Mouse (Mus musculus) midbrain, embryonic 15.5 days (tissue): ENCODE results near the gene Phkg2. TPM values are rescaled to one million over a fixed set of nuclear protein-coding genes. Genes with fewer than 3 reads are reported as not detected.
"Not testable (repeated sequence)": the region's sequence is repeated elsewhere in the genome, so short reads cannot be mapped to it uniquely, and the experiment has no call there.

Source experiments
- ATAC-seq: fragments of 200-750 bp; cut with Nextera tagmentation; replicated peaks from 2 replicates; pipeline ENCODE4 v1.8.0; 2017; ENCODE audit warnings: moderate TSS enrichment
- H3K27ac ChIP-seq: fragments of 300-500 bp; sonication (generic); 2 replicates; pipeline ENCODE4 v1.5.1; 2015; ENCODE audit warnings: mild to moderate bottlenecking, inconsistent platforms
- H3K27me3 ChIP-seq: fragments of 300-500 bp; sonication (generic); replicated peaks from 2 replicates; pipeline ENCODE4 v1.6.1; 2015; ENCODE audit warnings: inconsistent platforms
- H3K36me3 ChIP-seq: fragments of 300-500 bp; sonication (generic); replicated peaks from 2 replicates; pipeline ENCODE4 v1.6.1; 2015; ENCODE audit warnings: inconsistent platforms
- H3K4me1 ChIP-seq: fragments of 300-500 bp; sonication (generic); 2 replicates; pipeline ENCODE4 v1.6.1; 2015; ENCODE audit warnings: inconsistent platforms
- H3K4me2 ChIP-seq: fragments of 300-500 bp; sonication (generic); 2 replicates; pipeline ENCODE4 v1.6.1; 2015; ENCODE audit warnings: inconsistent platforms, mild to moderate bottlenecking, moderate library complexity
- H3K4me3 ChIP-seq: fragments of 300-500 bp; sonication (generic); 2 replicates; pipeline ENCODE4 v1.5.1; 2015; ENCODE audit warnings: mild to moderate bottlenecking, inconsistent platforms
- H3K9ac ChIP-seq: fragments of 300-500 bp; sonication (generic); 2 replicates; pipeline ENCODE4 v1.6.1; 2015; ENCODE audit warnings: mild to moderate bottlenecking, inconsistent platforms
- H3K9me3 ChIP-seq: fragments of 300-500 bp; sonication (generic); 2 replicates; pipeline ENCODE4 v1.6.1; 2016; ENCODE audit warnings: inconsistent platforms
- WGBS: fragments of 180-500 bp; shearing (Covaris S2); methylation state at CpG from one replicate; pipeline ENCODE4 v1.1.7; 2015; ENCODE audit warnings: mixed read lengths; 5-methylcytosine and 5-hydroxymethylcytosine counted together
- polyA plus RNA-seq: library from polyadenylated mRNA; unstranded; fragments of >200 nt; fragmentation: Nextera tagmentation; extraction: Ambion mirVana; gene quantifications from 2 replicates; pipeline ENCODE4 v1.2.1, GENCODE M21; 2015

Phkg2 gene
- polyA plus RNA-seq, 1 experiment from 2014 or later = 60.0 TPM

GRCm38 (mm10) chr7:127611561-127611960, 38.4 kb downstream of the Phkg2 start:
- H3K27ac ChIP-seq = no peak overlapping the region
- no peak overlapping the region for H3K9ac ChIP-seq
- H3K9me3 ChIP-seq = no peaks in the 10 kb centered on the region
- peaks cover 46% of the 10 kb centered on the region for H3K36me3 ChIP-seq
- H3K4me2 ChIP-seq = no peak overlapping the region
- no peaks in the 10 kb centered on the region for H3K27me3 ChIP-seq
- ATAC-seq = no peak
- 96% methylated on average over 26 of the region's 26 CpGs for WGBS
- no peak overlapping the region for H3K4me3 ChIP-seq
- peaks cover 23% of the 10 kb centered on the region for H3K4me1 ChIP-seq

DNA sequence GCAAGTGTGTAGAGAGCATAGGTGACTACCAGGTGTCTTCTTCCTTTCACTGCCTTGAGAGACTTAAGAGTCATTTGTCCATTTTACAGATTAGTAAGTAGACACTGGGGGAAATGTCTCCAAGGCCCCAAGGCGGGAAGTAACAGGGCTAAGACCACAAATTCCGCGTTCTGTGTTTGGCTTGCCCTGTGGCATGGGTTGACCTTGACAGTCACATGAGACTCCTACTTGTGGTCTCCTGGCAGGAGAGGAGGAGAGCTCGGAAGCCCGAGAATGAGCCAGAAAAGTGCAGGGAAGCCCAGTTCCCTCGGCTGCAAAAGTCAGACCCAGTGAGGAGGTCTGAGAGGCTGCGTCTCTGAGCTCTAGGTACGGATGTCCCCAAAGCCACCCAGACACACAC, 40.4 kb downstream of the Phkg2 start:
- Histone ChIP-seq H3K4me1 (peaks cover 29% of the 10 kb centered on the region), H3K9ac (peak overlapping the region; percentile 96; the same call in 1 of the 2 replicates)
- ATAC-seq = no peak

GRCm38 (mm10) chr7:127614091-127614490, 41.0 kb downstream of the Phkg2 start:
- peak overlapping the region; percentile 92; the same call in 1 of the 2 replicates for H3K27ac ChIP-seq
- no peak for ATAC-seq
- no peaks in the 10 kb centered on the region for H3K9me3 ChIP-seq
- H3K4me1 ChIP-seq = peaks cover 29% of the 10 kb centered on the region
- peak overlapping the region; percentile 96 for H3K9ac ChIP-seq
- no peaks in the 10 kb centered on the region for H3K27me3 ChIP-seq
- peak overlapping the region; percentile 97 for H3K4me3 ChIP-seq
- H3K36me3 ChIP-seq = peaks cover 35% of the 10 kb centered on the region
- 16% methylated on average over 8 of the region's 8 CpGs for WGBS
- peak overlapping the region; percentile 91 for H3K4me2 ChIP-seq

More for the DNA sequence above, 40.4 kb downstream of the Phkg2 start:
- Histone ChIP-seq H3K27me3 (no peaks in the 10 kb centered on the region), H3K9me3 (no peaks in the 10 kb centered on the region), H3K36me3 (peaks cover 40% of the 10 kb centered on the region), H3K27ac (no peak overlapping the region), H3K4me3 (peak overlapping the region; percentile 97; the same call in 1 of the 2 replicates), H3K4me2 (peak overlapping the region; percentile 91)
- WGBS = 92% methylated on average over 8 of the region's 8 CpGs

DNA sequence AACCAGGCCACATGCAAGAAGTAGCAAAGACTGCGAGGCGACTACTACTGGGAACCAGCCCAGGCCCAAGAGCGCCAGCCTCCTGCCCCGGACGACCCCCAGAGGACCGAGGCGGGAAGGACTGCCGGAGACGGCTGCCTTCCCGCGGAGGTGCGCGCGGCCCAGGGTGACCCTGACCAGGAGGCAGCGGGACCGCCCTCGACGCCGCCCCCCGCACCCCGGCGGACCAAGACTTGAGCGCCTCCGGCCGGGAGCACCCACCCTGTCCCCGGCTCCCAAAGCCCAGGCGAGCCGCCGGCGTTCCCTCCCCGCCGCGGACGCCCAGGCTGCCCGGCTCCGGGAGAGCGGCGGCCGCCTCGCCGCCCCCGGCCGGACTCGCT, 41.4 kb downstream of the Phkg2 start:
- H3K36me3 ChIP-seq = peaks cover 31% of the 10 kb centered on the region
- H3K4me3 ChIP-seq = peak overlapping the region; percentile 97
- no peaks in the 10 kb centered on the region for H3K9me3 ChIP-seq
- peak overlapping the region; percentile 91 for H3K4me2 ChIP-seq
- ATAC-seq = peak; percentile 55
- peak overlapping the region; percentile 92 for H3K27ac ChIP-seq
- peak overlapping the region; percentile 96 for H3K9ac ChIP-seq
- WGBS = under 1% methylated on average over 43 of the region's 44 CpGs
- no peaks in the 10 kb centered on the region for H3K27me3 ChIP-seq
- H3K4me1 ChIP-seq = peaks cover 29% of the 10 kb centered on the region

DNA sequence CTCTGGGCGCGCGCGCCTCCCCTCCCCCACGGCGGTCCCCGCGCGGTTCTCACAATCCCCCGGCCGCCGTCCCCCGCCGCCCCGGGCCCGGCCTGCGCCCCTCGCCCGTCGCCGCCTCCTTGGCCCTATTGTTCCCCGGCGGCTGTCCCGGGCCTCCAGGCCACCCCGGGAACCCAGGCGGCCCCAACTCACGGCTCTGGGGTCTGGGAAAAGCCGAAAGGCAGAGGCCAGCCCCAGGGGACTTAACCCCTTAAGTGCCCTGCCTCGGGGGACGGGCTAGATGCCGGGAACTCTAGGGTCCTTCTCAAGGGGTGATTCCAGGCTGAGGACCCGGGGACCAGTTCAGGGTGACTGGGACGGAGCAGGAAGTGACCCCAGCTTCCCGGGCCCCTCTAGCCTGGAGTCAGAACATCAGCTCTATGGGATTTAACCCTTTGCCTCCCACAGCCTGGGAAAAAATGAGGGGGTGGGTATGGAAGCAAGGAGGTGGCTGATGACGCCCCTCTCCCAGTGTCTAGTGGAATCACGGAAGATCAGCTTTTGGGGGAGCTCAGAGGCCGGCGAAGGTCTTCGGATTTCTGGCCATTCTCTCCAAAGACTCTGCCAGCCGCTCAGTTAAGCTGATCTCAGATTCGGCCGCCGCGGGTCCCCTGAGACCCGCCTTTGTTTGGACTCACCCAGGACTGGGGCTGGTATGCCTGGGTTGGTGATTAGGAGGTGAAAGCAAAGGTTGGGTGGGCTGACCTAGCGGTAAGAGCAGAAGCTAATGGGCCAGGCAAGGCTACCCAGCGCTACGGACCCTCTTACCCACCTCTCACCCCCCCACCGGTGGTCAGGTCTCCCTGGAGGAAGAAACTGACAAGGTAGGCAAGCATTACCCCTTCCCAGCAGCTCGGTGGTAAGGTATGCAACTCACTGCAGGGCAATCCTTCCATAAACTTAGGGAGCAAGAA, 42.0 kb downstream of the Phkg2 start, which contains the start of gene Zfp629:
TSS of gene Zfp629 (minus strand) at position 907 of the 953 bp plus-strand sequence.
- Histone ChIP-seq H3K36me3 (peaks cover 24% of the 10 kb centered on the region), H3K9me3 (no peaks in the 10 kb centered on the region)
- ATAC-seq = peak; percentile 92

DNA sequence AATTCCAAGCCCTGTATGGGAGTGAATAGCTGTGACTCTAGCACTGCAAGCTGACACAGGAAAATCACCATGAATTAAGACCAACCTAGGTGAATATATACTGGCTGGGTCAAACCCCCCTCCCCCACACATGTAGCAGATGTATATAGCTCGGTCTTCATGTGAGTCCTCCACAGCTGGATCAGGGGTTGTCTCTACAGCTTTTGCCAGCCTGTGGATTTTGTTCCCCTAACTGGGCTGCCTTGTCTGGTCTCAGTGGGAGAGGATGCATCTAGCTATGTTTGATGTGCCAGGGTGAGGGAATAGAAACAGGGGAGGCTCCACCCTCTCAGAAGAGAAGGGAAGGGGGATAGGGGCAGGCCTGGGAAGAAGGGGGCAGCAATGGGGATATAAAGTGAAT, 43.2 kb downstream of the Phkg2 start:
- no peaks in the 10 kb centered on the region for H3K27me3 ChIP-seq
- no peaks in the 10 kb centered on the region for H3K9me3 ChIP-seq
- ATAC-seq = no peak
- H3K27ac ChIP-seq = peak overlapping the region; percentile 92; the same call in 1 of the 2 replicates
- H3K4me3 ChIP-seq = peak overlapping the region; percentile 97
- H3K36me3 ChIP-seq = peaks cover 13% of the 10 kb centered on the region
- 65% methylated on average over 1 of the region's 1 CpGs for WGBS
- peaks cover 29% of the 10 kb centered on the region for H3K4me1 ChIP-seq
- peak overlapping the region; percentile 91 for H3K4me2 ChIP-seq
- peak overlapping the region; percentile 20; the same call in 1 of the 2 replicates for H3K9ac ChIP-seq

More for the DNA sequence above, 42.0 kb downstream of the Phkg2 start, which contains the start of gene Zfp629:
- Histone ChIP-seq H3K27me3 (no peaks in the 10 kb centered on the region), H3K9ac (peak within 1 kb of the TSS; percentile 96), H3K4me1 (peaks cover 29% of the 10 kb centered on the region), H3K27ac (peak within 1 kb of the TSS; percentile 92), H3K4me3 (peak within 1 kb of the TSS; percentile 97), H3K4me2 (peak within 1 kb of the TSS; percentile 91)
- WGBS = under 1% methylated on average over 48 of the region's 50 CpGs

DNA sequence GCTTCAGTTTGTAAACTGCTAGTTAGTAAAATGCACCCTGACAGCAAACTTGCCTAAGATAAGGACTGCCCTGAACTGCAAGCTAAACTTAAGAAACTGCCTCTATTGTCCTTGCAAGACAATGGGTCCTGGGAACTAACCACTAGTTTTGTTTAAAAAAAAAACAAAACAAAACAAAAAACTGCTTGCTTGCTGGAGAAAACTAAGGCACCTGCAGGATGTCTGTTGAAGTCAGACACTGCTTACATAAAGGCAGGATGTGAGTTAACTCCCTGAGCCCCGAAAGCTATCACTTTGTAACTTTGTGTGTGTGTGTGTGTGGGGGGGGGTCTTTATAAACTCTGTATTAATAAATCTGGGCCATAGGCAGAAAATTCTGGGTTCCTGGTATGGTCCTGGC, 43.7 kb downstream of the Phkg2 start:
- H3K4me1 ChIP-seq = peaks cover 29% of the 10 kb centered on the region
- no peaks in the 10 kb centered on the region for H3K9me3 ChIP-seq
- no peaks in the 10 kb centered on the region for H3K27me3 ChIP-seq
- no peak overlapping the region for H3K9ac ChIP-seq
- H3K36me3 ChIP-seq = peaks cover 7% of the 10 kb centered on the region
- no peak overlapping the region for H3K4me2 ChIP-seq
- no peak for ATAC-seq
- H3K4me3 ChIP-seq = no peak overlapping the region
- no peak overlapping the region for H3K27ac ChIP-seq
- 94% methylated on average over 1 of the region's 1 CpGs for WGBS

DNA sequence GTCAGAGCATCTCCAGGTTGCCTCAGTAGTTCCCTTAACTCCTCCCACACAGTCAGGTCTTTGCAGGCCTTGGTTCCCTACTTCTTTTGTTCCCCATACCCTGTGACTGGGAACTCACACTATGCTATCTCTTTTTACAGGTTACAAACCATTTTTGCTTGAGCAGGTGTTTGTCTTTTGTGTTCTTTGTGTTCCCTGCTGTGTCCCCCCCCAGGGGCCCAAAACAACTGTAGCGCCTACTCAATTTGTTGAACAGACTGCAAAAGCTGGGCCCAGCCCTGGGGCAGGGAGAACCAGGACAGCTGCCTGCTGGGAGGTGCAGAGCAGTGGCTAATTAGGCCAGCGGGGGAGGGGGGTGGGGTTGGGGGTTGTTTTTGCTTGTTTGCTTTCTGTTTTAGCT, 44.8 kb downstream of the Phkg2 start:
- ATAC-seq = no peak
- peaks cover 29% of the 10 kb centered on the region for H3K4me1 ChIP-seq
- H3K27me3 ChIP-seq = no peaks in the 10 kb centered on the region
- no peak overlapping the region for H3K9ac ChIP-seq
- no peak overlapping the region for H3K27ac ChIP-seq
- H3K9me3 ChIP-seq = no peaks in the 10 kb centered on the region
- H3K4me3 ChIP-seq = no peak overlapping the region
- no peak overlapping the region for H3K4me2 ChIP-seq
- WGBS = 37% methylated on average over 2 of the region's 2 CpGs
- no peaks in the 10 kb centered on the region for H3K36me3 ChIP-seq

DNA sequence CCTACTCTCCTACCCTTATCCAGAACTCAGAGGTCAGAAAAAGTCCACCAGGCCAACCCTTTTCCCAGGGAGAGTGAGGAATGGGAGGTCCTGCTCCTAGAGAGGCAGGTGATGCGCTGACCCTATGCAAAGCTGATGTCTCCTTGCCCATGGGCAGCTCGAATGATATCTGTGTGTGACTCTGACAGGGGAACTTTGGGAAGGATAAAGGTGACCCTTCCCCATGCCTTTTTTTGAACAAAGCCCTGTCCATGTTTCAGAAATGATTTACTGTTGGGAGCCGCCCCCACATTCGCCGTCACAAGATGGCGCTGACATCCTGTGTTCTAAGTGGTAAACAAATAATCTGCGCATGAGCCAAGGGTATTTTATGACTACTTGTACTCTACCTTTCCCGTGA, 45.3 kb downstream of the Phkg2 start:
- H3K4me3 ChIP-seq, H3K36me3 ChIP-seq, H3K4me2 ChIP-seq, H3K9ac ChIP-seq, H3K27me3 ChIP-seq, H3K27ac ChIP-seq, H3K9me3 ChIP-seq, ATAC-seq: not testable (repeated sequence)
- peaks cover 24% of the 10 kb centered on the region for H3K4me1 ChIP-seq
- 93% methylated on average over 7 of the region's 8 CpGs for WGBS

- Histone ChIP-seq H3K4me3 (no peak overlapping the region), H3K36me3 (no peaks in the 10 kb centered on the region), H3K4me2 (no peak overlapping the region), H3K27ac (no peak overlapping the region), H3K27me3 (no peaks in the 10 kb centered on the region), H3K9ac (no peak overlapping the region), H3K4me1 (no peaks in the 10 kb centered on the region), H3K9me3 (no peaks in the 10 kb centered on the region)
- 98% methylated on average over 7 of the region's 7 CpGs for WGBS
- no peak for ATAC-seq
Observed at GRCm38 (mm10) chr7:127626039-127626438, 52.9 kb downstream of the Phkg2 start.

- Histone ChIP-seq H3K27me3 (no peaks in the 10 kb centered on the region), H3K9me3 (no peaks in the 10 kb centered on the region), H3K4me1 (no peaks in the 10 kb centered on the region), H3K4me3 (no peak overlapping the region), H3K36me3 (no peaks in the 10 kb centered on the region), H3K4me2 (no peak overlapping the region), H3K9ac (no peak overlapping the region), H3K27ac (no peak overlapping the region)
- no peak for ATAC-seq
- 90% methylated on average over 4 of the region's 4 CpGs for WGBS
Observed at GRCm38 (mm10) chr7:127626471-127626870, 53.3 kb downstream of the Phkg2 start.

GRCm38 (mm10) chr7:127628646-127629045, 55.5 kb downstream of the Phkg2 start:
- H3K27me3 ChIP-seq = no peaks in the 10 kb centered on the region
- ATAC-seq = no peak
- H3K9me3 ChIP-seq = no peaks in the 10 kb centered on the region
- no peak overlapping the region for H3K4me2 ChIP-seq
- H3K36me3 ChIP-seq = no peaks in the 10 kb centered on the region
- no peak overlapping the region for H3K9ac ChIP-seq
- 85% methylated on average over 5 of the region's 5 CpGs for WGBS
- H3K4me1 ChIP-seq = no peaks in the 10 kb centered on the region
- H3K27ac ChIP-seq = no peak overlapping the region
- no peak overlapping the region for H3K4me3 ChIP-seq
